Mouse (Mus musculus) gastrocnemius, adult 18-20 months (tissue): ENCODE measurements around the gene Xpo6. TPM values are rescaled to one million over a fixed set of nuclear protein-coding genes. Genes with fewer than 3 reads are reported as not detected.

ENCODE experiments used
- DNase-seq: peaks from one replicate; pipeline ENCODE4 v3.0.0; 2021; ENCODE audit warnings: low spot score
- total RNA-seq, 2 experiments: library from RNA; stranded (reverse); gene quantifications; 2 replicates each; pipeline ENCODE4 v1.2.3; 2021

Gene Xpo6
- total RNA-seq, 2 experiments from 2014 or later: 11.5 to 11.8 TPM

- DNase-seq: no peak
Observed at GRCm38 (mm10) chr7:126082286-126082741, 118.0 kb downstream of the Xpo6 start, which contains the start of gene Gsg1l. TSS of gene Gsg1l (minus strand) at chr7:126082411.

GRCm38 (mm10) chr7:126081727-126082285 lies 118.5 kb downstream of the Xpo6 start:
- peak; percentile 11 for DNase-seq

GRCm38 (mm10) chr7:126080949-126081654 lies 119.2 kb downstream of the Xpo6 start:
- DNase-seq: no peak

- DNase-seq: no peak
Observed at GRCm38 (mm10) chr7:126076935-126077334, 123.4 kb downstream of the Xpo6 start.

- DNase-seq: no peak
Observed at GRCm38 (mm10) chr7:126075058-126075457, 125.2 kb downstream of the Xpo6 start.

- no peak for DNase-seq
Observed at GRCm38 (mm10) chr7:126070321-126070720, 130.0 kb downstream of the Xpo6 start.

GRCm38 (mm10) chr7:126066777-126067176 lies 133.5 kb downstream of the Xpo6 start:
- DNase-seq: peak; percentile 27

GRCm38 (mm10) chr7:126065243-126065876 lies 134.9 kb downstream of the Xpo6 start:
- DNase-seq: no peak

GRCm38 (mm10) chr7:126062228-126062627 lies 138.1 kb downstream of the Xpo6 start:
- DNase-seq: no peak

- no peak for DNase-seq
Observed at GRCm38 (mm10) chr7:126058918-126059317, 141.4 kb downstream of the Xpo6 start.

GRCm38 (mm10) chr7:126057332-126057914 lies 142.9 kb downstream of the Xpo6 start:
- DNase-seq: no peak

- no peak for DNase-seq
Observed at GRCm38 (mm10) chr7:126054574-126054973, 145.7 kb downstream of the Xpo6 start.

GRCm38 (mm10) chr7:126053618-126054017 lies 146.7 kb downstream of the Xpo6 start:
- DNase-seq: no peak

GRCm38 (mm10) chr7:126051910-126052309 lies 148.4 kb downstream of the Xpo6 start:
- DNase-seq: no peak

Other genes with a start within 250 kb of the Xpo6 start
- gene Gsg1l, start 118.1 kb downstream of the Xpo6 start, total RNA-seq: under 1 TPM in 1 of 2 experiments, not detected in 1; 0.05 TPM
- gene Sbk1, start 72.1 kb upstream of the Xpo6 start, total RNA-seq: 10 to 100 TPM; 18.7 to 18.8 TPM
- under 1 TPM; 0.21 to 0.37 TPM for gene Lat, start 169.1 kb upstream of the Xpo6 start, total RNA-seq
- gene Spns1, start 176.9 kb upstream of the Xpo6 start, total RNA-seq: 10 to 100 TPM; 21.2 to 23.5 TPM
- gene Nfatc2ip, start 196.2 kb upstream of the Xpo6 start, total RNA-seq: 1 to 10 TPM; 3.3 to 3.4 TPM
- not detected for gene Cd19, start 214.4 kb upstream of the Xpo6 start, total RNA-seq
- gene Rabep2, start 228.3 kb upstream of the Xpo6 start, total RNA-seq: 10 to 100 TPM; 10.6 to 13.1 TPM